Mouse (Mus musculus): ENCODE measurements around the gene Sept3. TPM values are rescaled to one million over a fixed set of nuclear protein-coding genes. Genes with fewer than 3 reads are reported as not detected.

Gene Sept3
- total RNA-seq (2023) = not detected in 2 replicates

DNA sequence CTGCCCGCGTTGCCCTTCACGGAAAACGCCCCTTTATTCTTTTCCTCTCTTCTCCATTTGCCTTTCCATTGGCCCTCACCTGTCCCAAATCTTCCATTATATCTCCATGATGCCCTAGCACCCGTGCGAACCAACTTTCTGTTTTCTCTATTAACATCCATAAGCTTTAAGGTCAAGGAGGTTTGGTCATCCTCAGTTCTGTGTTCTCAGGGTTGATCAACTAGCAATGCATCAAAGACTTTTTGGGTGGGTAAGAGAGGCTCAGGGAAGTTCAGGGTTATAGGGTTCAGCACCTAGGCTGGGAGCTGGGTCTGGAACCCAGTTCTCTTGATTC, at the start of gene Sept3:
Gene Sept3 (plus strand): TSS at position 301 of the 334 bp plus-strand sequence.

DNA sequence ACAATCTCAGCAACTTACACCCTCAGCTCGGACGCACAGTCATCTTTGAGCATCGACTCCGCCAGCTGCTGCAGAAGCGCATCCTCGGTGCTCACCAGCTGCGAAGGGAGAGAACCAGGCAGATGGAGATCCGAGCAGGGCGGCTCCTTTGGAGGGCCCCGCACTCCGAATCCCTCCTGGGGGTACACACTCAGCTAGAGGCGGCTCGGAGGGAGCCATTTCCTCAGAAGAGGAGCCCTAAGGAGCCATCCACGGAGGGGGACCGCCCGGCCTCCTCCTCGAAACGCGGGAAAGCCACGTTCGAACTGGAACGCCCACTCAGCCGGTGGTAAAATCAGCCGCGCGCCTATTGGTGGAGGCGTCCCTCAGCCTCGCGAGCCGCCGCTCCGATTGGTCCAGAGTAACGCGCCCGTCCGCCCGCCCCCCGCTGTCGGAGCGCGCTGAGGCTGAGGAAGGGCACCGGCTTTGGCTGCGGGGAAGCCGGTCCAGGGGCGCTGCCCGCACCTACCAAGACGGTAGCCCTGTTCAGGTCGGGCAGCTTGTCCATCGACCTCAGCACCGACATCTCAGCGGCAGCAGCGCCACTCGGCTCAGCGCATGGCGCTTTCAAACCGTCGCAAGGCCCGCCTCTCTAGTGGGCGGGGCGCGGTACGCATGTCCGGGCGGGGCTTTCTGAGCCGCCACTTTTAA, 30.4 kb upstream of the Sept3 start, which contains the start of gene Cenpm:
Gene Cenpm (minus strand): TSS at position 634 of the 690 bp plus-strand sequence.

DNA sequence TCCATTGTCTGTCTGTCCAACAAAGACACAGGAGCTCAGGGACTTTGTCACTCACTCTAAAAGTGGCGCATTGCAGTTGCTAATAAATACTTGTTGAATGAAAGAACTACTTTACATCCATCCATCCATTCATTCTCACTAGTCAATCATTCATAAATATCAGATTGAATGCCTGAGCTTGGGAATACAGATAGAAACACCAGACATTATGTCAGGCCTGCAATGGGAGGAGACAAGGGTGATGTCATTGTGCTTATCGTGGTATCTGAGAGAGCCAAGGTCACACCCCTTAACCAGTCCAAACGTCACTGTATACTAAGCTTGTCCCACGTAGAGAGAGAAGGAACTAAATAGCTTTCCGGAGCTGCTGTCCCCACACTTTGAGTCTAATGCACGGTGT, 22.6 kb upstream of the Sept3 start, which contains the start of gene 1500009C09Rik:
Gene 1500009C09Rik (plus strand): TSS at position 301 of the 400 bp plus-strand sequence.

DNA sequence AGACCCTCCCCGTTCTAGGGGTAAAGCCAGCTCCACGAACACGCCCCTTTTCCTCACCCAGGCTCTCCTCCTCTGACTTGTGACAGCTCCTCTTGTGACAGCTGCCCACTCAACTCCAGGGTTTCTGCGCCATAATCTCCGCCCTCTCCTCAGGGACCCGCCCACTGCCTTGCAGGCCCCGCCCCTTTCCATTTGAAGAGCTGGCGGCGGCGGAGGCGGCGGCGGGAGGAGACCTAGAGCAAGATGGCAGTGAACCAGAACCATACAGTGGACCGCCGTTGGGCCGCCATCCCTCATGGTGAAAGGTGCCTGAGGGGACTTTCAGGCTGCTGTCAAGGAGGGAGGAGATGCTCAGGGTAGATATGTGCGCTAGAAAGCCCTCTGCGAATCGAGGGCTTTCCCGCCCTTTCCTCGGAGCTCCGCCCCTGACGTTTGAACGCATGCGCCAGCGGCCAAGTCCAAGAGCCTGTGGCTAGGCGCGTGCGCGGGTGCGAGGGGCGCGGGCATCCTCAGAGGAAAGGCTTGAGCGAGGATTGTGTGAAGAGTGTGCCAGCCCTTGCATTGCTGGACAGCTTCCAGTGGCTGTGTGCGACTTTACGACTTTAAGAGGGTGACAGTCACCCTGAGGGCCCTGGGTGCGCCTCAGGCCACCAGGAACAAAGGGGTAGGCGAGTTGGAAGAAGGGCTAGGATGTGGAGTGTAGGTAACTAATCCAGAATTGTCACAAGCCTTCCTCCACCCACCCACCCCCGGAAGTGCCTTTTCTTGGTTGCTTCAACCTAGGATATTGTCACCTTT, 24.3 kb downstream of the Sept3 start, which contains the start of gene Wbp2nl:
Gene Wbp2nl (plus strand): TSS at position 191 of the 798 bp plus-strand sequence.

DNA sequence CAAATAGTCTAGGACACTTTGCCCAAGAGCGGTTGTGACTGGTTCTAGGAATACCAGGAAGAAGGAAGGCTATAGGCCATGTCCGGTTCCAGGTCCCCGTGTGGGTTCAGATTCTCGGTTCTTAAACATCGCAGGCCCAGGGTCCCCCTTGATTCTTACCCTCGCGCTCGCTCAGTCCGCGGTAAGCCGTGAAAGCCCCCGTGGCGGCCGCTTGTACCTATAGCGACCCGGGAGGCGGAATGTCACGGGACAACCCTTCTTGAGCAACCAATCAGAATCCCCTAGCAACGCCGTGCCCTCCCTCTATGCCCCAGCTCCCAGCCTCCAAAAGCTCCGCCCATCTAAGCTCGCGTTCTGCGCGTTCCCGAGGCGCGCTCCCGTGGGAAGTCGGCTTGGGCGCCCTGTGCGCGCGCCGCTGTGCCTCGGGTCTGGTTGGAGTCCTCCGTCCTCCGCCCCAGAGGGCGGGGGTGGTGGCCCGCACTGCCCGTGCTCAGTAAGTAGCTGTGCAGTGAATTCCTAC, 64.0 kb downstream of the Sept3 start, which contains the start of the genes Naga, Pheta2 and Smdt1:
Gene Naga (minus strand): TSS at position 333 of the 520 bp plus-strand sequence.
Gene Pheta2 (plus strand): TSS at position 350 of the 520 bp plus-strand sequence.
Gene Smdt1 (plus strand): TSS at position 367 of the 520 bp plus-strand sequence.

Other genes with a start within 250 kb of the Sept3 start
- gene Desi1, start 241.0 kb upstream of the Sept3 start, total RNA-seq (2023) = 19.1 and 24.3 TPM in 2 replicates
- gene Snu13, start 227.3 kb upstream of the Sept3 start, total RNA-seq (2023) = 37.9 and 39.5 TPM in 2 replicates
- gene 4930407I10Rik, start 215.7 kb upstream of the Sept3 start, total RNA-seq (2023) = not detected in 2 replicates
- gene Mei1, start 204.9 kb upstream of the Sept3 start, total RNA-seq (2023) = not detected in 2 replicates
- gene Ccdc134, start 147.0 kb upstream of the Sept3 start, total RNA-seq (2023) = 10.6 and 19.5 TPM in 2 replicates
- gene Srebf2, start 127.7 kb upstream of the Sept3 start, total RNA-seq (2023) = 71.2 and 99.3 TPM in 2 replicates
- gene Shisa8, start 62.1 kb upstream of the Sept3 start, total RNA-seq (2023) = not detected in 2 replicates
- 0.63 and 1.0 TPM in 2 replicates for gene Tnfrsf13c, start 50.5 kb upstream of the Sept3 start, total RNA-seq (2023)
- gene Cenpm, start 30.1 kb upstream of the Sept3 start, total RNA-seq (2023) = 10.1 and 10.9 TPM in 2 replicates
- not detected in 2 replicates for gene 1500009C09Rik, start 22.5 kb upstream of the Sept3 start, total RNA-seq (2023)
- not detected in 2 replicates for gene Wbp2nl, start 24.1 kb downstream of the Sept3 start, total RNA-seq (2023)
- gene Naga, start 64.0 kb downstream of the Sept3 start, total RNA-seq (2023) = 81.3 and 94.9 TPM in 2 replicates
- gene Pheta2, start 64.0 kb downstream of the Sept3 start, total RNA-seq (2023) = 0.47 and 0.79 TPM in 2 replicates
- 69.9 and 76.6 TPM in 2 replicates for gene Smdt1, start 64.1 kb downstream of the Sept3 start, total RNA-seq (2023)
- gene Ndufa6, start 79.4 kb downstream of the Sept3 start, total RNA-seq (2023) = 69.4 and 71.0 TPM in 2 replicates
- gene Cyp2d22, start 105.4 kb downstream of the Sept3 start, total RNA-seq (2023) = 0.57 and 1.6 TPM in 2 replicates
- gene Cyp2d11, start 119.1 kb downstream of the Sept3 start, total RNA-seq (2023) = not detected in 2 replicates
- not detected in 2 replicates for gene Cyp2d10, start 132.3 kb downstream of the Sept3 start, total RNA-seq (2023)
- gene Cyp2d9, start 158.5 kb downstream of the Sept3 start, total RNA-seq (2023) = not detected in 2 replicates

All from neutrophil, adult 65 days (primary cell).